Mouse (Mus musculus) spleen, adult 2 months (tissue): Measurements from ENCODE around the gene Il23a.
"Not testable (repeated sequence)": the region's sequence is repeated elsewhere in the genome, so short reads cannot be mapped to it uniquely, and the experiment has no call there.

ENCODE experiments used
- CTCF ChIP-seq: fragments of 200-500 bp; IDR thresholded peaks from 2 replicates; pipeline ENCODE4 v1.5.1; 2011; ENCODE audit warnings: mild to moderate bottlenecking, inconsistent platforms; ENCODE audit not compliant: insufficient read depth, insufficient read length, insufficient replicate concordance; ENCODE audit errors: extremely low read depth
- POLR2A ChIP-seq: fragments of 200-500 bp; IDR thresholded peaks from 2 replicates; pipeline ENCODE4 v1.6.1; 2011; ENCODE audit warnings: low read depth, low read length, inconsistent platforms

DNA sequence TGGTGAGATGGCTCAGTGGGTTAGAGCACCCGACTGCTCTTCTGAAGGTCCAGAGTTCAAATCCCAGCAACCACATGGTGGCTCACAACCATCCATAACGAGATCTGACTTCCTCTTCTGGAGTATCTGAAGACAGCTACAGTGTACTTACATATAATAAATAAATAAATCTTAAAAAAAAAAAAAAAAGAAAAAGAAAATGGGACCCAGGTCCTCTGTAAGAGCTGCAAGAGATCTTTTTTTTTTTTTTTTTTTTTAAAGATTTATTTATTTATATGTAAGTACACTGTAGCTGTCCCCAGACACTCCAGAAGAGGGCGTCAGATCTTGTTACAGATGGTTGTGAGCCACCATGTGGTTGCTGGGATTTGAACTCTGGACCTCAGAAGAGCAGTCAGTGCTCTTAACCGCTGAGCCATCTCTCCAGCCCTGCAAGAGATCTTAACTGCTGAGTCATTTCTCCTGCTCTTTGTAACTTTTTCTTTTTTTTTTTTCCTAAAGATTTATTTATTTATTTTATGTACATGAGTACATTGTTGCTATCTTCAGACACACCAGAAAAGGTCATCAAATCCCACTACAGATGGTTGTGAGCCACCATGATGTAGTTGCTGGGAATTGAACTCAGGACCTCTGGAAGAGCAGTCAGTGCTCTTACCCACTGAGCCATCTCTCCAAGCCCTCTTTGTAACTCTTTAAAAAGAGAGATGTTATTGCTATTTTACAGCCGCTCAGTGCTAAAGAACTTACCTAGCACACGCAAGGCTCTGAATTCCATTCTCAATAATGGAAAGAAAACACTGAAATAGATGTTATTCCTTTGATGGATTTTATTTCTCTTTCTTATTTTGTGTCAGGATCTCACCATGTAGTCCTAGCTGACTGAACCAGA, 34.1 kb upstream of the Il23a start:
- TF ChIP-seq CTCF, POLR2A: not testable (repeated sequence)
